Mouse (Mus musculus): ENCODE data around the gene Tmbim6. TPM values are rescaled to one million over a fixed set of nuclear protein-coding genes. Genes with fewer than 3 reads are reported as not detected.
A peak's percentile ranks its signal among the peaks of the same experiment; 100 is the strongest.
"Not testable (repeated sequence)": the region's sequence is repeated elsewhere in the genome, so short reads cannot be mapped to it uniquely, and the experiment has no call there.

Gene Tmbim6
- polyA plus RNA-seq, 1 experiment: 634 TPM

DNA sequence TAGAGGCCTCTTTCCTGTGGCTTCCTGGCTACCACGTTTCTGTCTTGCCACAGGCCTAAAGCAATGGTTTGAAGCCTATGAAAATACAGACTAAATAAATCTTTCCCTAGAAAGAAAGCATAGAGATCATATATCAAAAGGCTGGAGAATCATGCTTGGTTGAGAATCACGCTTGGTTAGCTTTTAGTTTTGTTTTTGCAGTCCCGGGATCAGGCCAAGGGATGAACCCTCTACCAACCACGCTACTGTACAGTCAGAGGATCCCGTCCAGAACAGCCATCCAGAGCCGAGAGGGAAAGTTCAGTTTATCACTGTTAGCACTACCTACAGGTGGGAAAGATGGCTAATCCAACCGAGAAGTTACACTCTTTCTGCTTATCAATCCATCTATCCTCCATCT is 49.7 kb downstream of the Tmbim6 start:
- H3K4me3 ChIP-seq (ENCODE audit: insufficient read depth, low read depth, low read length): no peak overlapping the region
- H3K27ac ChIP-seq (replicated peaks; ENCODE audit: low read depth, low read length): no peak overlapping the region
- H3K4me1 ChIP-seq (ENCODE audit: control insufficient read depth, insufficient read depth, insufficient read length, low read length): no peaks in the 10 kb centered on the region

DNA sequence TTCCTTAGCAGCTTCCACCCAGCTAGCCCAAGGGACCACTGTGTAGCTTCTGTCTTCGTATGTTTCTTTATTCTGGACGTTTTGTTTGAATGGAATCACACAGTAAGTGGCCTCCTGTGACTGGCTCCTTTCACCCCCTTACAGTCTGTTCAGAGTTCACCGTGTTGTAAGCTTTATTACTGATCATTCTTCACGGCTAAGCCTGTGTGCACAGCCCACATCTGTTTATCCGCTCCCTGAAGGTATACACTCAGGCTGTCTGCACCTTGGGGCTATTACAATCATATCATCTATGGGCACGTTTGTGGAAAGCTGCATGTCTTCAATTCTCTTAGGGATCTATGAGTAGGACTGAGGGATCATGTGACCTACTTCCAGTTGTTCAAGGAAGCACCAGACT is 52.9 kb downstream of the Tmbim6 start:
- no peak overlapping the region for H3K4me3 ChIP-seq (ENCODE audit: insufficient read depth, low read depth, low read length)
- no peak overlapping the region for H3K27ac ChIP-seq (replicated peaks; ENCODE audit: low read depth, low read length)
- peaks cover 11% of the 10 kb centered on the region for H3K4me1 ChIP-seq (ENCODE audit: control insufficient read depth, insufficient read depth, insufficient read length, low read length)

DNA sequence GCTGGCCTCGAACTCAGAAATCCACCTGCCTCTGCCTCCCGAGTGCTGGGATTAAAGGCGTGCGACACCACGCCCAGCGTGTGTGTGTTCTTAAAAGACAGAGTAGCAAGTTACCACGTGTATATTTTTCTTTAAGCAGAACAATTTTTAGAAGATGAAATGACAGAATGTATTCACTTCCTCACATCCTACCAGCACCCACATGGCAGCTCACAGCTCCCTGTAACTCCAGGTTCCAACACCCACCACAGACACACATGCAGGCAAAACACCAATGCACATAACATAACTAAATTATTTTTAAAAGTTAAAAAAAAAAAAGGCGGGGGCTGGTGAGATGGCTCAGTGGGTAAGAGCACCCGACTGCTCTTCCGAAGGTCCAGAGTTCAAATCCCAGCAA is 53.5 kb downstream of the Tmbim6 start:
- peaks cover 11% of the 10 kb centered on the region for H3K4me1 ChIP-seq (ENCODE audit: control insufficient read depth, insufficient read depth, insufficient read length, low read length)
- H3K27ac ChIP-seq (replicated peaks; ENCODE audit: low read depth, low read length); H3K4me3 ChIP-seq (ENCODE audit: insufficient read depth, low read depth, low read length): not testable (repeated sequence)

DNA sequence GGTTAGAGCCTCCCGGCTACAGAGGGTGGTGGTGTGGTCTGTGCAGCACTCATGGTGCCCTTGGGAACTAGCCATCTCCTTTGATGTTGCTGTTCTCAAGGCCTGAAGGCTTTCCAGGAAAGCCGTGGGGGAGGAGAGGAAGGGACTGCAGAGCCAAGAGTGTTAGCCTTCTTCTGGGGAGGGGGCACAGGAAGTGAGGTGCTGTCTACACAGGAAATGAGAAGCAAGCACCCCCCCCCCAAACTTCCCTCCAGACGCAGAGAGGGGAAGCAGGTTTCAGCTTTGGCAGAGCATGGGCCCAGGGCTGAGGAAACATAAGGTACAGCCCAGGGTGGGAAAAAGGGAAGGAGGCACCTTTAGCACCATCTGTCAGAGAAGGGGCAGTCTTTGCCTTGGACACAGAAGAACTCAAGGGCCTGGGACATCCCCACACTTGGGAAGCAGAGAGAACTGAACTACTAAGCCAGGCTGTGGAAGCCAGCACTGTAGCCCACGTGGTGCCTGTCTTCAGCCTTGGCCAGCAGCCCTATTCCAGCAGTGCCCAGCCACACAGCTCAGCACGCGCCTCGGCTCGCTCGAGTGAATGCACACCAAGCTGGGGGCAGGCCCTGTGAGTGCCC is 56.6 kb downstream of the Tmbim6 start:
- peaks cover 11% of the 10 kb centered on the region for H3K4me1 ChIP-seq (ENCODE audit: control insufficient read depth, insufficient read depth, insufficient read length, low read length)
- H3K27ac ChIP-seq (replicated peaks; ENCODE audit: low read depth, low read length): no peak overlapping the region
- no peak overlapping the region for H3K4me3 ChIP-seq (ENCODE audit: insufficient read depth, low read depth, low read length)

DNA sequence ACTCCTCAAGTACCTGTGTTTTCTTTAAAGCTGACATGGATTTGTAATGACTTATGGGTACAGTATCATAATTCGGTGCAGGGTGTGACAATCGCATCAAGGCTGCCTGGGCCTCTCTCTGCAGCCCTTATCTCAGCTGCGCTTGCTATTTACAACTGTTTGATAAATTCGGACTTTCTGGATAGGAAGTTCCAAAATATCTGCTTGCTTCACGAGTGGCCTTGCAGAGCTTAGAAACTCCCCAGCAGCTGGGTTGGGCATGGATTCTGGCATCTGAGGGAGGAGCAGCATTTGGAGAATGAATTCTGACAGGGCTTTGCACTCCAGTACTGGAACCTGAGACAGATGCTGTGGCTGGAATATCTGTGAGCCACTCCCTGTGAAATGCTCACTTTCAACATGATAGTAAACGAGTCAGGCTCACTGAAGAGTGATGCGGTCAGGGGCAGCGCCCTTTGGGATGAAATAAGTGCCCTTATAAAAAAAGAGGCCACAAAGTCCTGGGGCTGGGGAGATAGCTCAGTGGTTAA is 57.1 kb downstream of the Tmbim6 start:
- Histone ChIP-seq H3K4me3 (ENCODE audit: insufficient read depth, low read depth, low read length) (no peak overlapping the region), H3K27ac (replicated peaks; ENCODE audit: low read depth, low read length) (no peak overlapping the region), H3K4me1 (ENCODE audit: control insufficient read depth, insufficient read depth, insufficient read length, low read length) (peaks cover 11% of the 10 kb centered on the region)

DNA sequence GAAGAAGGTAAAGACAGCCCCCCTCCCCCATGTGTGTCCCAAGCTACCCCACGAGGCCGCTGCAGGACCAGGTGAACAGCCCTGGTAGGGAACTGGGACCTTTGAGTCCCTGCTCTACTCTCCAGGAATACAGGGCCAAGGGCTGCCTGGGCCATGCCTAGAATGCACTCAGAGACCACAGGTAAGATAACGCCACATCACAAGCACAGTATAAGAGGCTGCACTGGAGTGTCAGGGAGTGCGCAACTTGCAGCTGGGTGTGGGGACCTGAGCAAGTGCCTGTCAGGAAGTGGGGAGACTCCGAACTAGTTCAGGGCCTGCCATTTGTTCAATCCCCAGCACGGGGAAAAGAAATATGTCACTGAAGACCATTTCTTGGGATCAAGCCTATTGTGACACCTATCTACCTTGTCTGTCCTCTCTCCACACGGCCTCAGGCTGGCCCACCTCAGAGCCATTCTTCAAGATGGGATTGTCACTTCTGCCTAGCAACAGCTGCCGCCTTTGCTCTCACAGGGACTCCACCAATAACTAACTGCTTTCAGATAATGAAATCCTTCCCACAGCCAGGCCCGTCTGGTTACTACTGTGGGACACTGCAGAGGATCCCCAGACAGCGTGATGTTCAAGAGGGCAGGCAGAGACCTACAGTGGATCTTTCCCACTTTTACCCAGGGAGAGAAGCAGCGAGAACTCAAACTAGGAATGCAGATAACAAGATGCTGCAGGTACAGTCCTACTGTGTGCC is 60.6 kb downstream of the Tmbim6 start:
- Histone ChIP-seq H3K4me1 (ENCODE audit: control insufficient read depth, insufficient read depth, insufficient read length, low read length) (peaks cover 11% of the 10 kb centered on the region), H3K27ac (replicated peaks; ENCODE audit: low read depth, low read length) (no peak overlapping the region), H3K4me3 (ENCODE audit: insufficient read depth, low read depth, low read length) (no peak overlapping the region)

DNA sequence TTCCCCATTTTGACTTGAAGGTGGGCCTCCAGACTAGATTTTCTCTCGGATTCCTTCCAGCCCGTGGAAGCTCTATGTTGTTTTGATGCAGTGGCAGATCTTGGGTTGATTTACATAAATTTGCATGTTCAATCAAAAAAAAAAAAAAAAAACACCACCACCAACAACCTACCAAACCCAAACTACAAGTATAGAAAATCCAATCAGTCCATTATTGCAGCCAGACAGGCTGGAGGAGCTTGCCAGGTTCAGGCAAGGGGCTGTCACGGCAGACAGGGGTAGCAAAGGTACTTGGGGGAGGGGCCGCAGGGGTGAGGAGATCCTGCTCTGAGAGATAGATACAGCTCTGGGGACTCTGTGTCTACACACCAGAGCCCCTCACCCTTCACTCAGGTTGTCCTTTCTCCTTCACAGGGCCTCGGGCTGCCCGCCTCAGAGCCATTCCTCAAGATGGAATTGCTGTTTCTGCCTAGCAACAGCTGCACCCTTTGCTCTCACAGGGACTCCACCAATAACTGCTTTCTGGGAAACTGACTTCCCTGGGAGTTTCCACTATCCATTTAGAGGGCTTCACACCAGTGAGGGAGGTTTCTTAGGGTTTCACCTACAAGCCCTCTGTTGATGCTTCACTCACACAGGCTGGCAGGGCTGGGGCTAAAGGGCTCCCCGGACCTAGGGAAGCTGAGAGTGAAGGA is 62.0 kb downstream of the Tmbim6 start:
- Histone ChIP-seq H3K27ac (replicated peaks; ENCODE audit: low read depth, low read length) (no peak overlapping the region), H3K4me1 (ENCODE audit: control insufficient read depth, insufficient read depth, insufficient read length, low read length) (peaks cover 2% of the 10 kb centered on the region; the same call in 1 of the 2 replicates), H3K4me3 (ENCODE audit: insufficient read depth, low read depth, low read length) (no peak overlapping the region)

DNA sequence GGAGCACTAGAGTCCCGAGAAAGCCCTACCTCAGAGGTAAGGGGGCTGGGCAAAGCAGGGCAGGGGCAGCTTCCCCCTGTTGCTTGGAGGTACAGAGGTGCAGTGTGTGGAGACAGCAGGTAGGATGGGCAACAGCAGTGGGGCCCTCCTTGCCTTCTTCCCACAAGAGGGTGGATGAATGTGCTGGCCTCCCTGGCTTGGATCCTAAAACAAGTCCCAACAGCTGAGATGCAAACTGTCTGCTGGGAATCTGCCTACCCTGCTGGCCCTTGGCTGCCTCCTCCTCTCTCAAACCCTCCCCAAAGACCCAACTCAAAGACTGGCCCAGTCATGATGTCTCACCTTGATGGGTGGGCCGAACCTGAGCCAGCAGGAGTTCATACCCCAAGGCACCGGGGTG is 62.7 kb downstream of the Tmbim6 start:
- no peak overlapping the region for H3K27ac ChIP-seq (replicated peaks; ENCODE audit: low read depth, low read length)
- no peaks in the 10 kb centered on the region for H3K4me1 ChIP-seq (ENCODE audit: control insufficient read depth, insufficient read depth, insufficient read length, low read length)
- H3K4me3 ChIP-seq (ENCODE audit: insufficient read depth, low read depth, low read length): no peak overlapping the region

DNA sequence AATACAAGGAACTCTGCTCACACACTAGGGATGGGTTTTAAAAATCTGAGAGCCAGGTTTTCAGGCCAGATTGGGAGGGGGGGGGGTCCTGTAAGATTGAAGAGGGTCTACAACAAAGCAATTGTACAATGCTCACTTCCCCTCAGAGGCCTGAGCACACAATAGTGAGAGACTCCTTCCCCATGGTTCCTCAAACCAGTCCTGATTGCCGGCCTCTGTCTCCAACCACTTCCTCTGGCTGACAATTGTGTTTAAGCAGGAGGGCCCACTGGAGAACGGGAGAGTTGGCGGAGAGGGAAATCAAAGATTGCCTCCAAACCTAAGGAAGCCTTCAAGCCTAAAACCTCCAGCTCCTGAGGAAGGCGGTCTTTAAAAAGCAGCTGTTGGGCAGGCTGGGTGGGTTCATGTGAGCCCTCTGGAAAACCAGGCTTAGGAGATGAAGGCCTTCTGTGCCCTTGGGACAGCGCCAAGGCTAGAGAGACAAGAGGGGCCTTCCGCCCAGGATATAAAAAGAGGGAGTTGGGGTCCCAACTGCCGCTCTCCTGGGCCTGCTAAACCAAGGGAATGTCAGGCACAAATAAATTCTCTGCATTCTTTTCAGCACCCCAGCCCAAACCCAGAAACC is 63.8 kb downstream of the Tmbim6 start:
- H3K4me3 ChIP-seq (ENCODE audit: insufficient read depth, low read depth, low read length): peak overlapping the region; percentile 75
- peak overlapping the region; percentile 59 for H3K27ac ChIP-seq (replicated peaks; ENCODE audit: low read depth, low read length)
- no peaks in the 10 kb centered on the region for H3K4me1 ChIP-seq (ENCODE audit: control insufficient read depth, insufficient read depth, insufficient read length, low read length)

DNA sequence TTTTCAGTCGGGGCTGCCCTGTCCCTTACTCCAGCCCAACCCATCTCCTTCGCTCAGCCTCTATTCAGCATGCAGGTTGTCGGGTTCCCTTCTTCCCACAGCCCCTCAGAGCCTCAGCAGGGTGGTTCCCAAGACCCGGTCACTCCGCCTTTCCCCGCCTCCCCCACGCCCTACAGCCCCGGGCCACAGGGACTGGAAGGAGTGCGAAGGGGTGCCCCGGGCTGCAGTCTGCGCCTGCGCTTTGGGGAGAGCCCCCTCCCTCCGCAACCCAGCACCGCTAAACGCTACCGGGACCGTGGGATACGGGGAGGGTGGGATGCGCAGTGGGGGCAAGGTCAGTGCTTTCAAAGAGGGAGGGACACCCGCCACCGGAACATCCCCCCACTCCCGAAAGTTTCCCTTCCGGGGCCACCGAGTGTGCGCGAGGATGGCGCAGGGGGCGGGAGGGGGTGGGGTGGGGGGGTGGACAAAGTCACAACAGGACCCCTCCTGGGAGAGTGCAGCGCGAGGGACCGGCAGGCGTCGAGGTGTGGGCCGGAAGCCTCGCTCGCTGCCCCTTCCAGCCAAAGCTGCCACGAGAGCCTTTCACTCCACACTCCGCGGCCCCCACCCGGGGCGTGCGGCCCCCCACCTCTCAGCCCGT is 64.4 kb downstream of the Tmbim6 start:
- Histone ChIP-seq H3K27ac (replicated peaks; ENCODE audit: low read depth, low read length) (peak overlapping the region; percentile 64), H3K4me1 (ENCODE audit: control insufficient read depth, insufficient read depth, insufficient read length, low read length) (no peaks in the 10 kb centered on the region), H3K4me3 (ENCODE audit: insufficient read depth, low read depth, low read length) (peak overlapping the region; percentile 75)

DNA sequence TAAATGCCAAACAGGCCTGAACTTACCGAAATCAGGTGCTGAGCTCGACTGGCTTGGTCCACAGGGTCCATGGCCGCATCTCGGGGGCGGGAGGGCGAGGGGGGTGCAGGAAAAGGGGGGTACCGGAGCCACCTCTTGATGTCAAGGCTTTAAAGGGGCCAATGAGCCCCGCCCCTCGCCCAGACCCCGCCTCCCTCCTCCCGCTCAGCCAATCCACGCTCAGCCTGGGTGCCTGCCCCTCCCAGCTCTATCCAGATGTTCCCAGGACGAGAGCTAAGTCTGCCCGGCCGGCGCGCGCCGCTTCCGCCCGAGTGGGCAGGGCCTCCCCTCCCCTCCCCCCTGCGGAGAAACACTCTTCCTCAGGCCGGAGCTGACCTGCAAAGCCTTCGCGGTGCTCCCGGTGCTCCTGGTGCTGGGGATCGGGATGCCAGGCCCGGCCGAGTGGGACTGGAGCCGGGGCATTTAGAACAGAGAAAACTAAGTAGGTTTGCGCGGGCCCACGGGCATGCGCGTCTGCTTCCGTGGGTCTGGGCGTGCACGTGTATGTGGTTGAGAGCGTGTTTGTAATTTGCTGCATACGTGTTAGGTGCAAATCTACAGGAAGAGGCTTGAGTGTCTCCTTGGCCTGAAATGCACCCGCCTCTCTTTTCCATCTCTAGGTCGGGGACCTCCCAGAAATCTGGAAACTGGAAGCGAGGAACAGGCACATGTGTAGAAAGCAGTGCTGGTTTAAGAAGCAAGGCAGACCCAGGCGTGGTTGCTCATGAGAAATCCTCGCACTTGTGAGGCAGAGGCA is 65.1 kb downstream of the Tmbim6 start, which contains the start of gene Nckap5l:
Gene Nckap5l (minus strand): TSS at position 143 of the 796 bp plus-strand sequence.
- peak within 1 kb of the TSS; percentile 98 for H3K4me3 ChIP-seq (ENCODE audit: insufficient read depth, low read depth, low read length)
- peak within 1 kb of the TSS; percentile 64 for H3K27ac ChIP-seq (replicated peaks; ENCODE audit: low read depth, low read length)
- no peaks in the 10 kb centered on the region for H3K4me1 ChIP-seq (ENCODE audit: control insufficient read depth, insufficient read depth, insufficient read length, low read length)
